Mouse (Mus musculus) spleen, adult 2 months (tissue): ENCODE data around the gene Tor3a.
"Not testable (repeated sequence)": the region's sequence is repeated elsewhere in the genome, so short reads cannot be mapped to it uniquely, and the experiment has no call there.

Experiments used
- CTCF ChIP-seq: fragments of 200-500 bp; IDR thresholded peaks from 2 replicates; pipeline ENCODE4 v1.5.1; 2011; ENCODE audit warnings: mild to moderate bottlenecking, inconsistent platforms; ENCODE audit not compliant: insufficient read depth, insufficient read length, insufficient replicate concordance; ENCODE audit errors: extremely low read depth
- POLR2A ChIP-seq: fragments of 200-500 bp; IDR thresholded peaks from 2 replicates; pipeline ENCODE4 v1.6.1; 2011; ENCODE audit warnings: low read depth, low read length, inconsistent platforms

DNA sequence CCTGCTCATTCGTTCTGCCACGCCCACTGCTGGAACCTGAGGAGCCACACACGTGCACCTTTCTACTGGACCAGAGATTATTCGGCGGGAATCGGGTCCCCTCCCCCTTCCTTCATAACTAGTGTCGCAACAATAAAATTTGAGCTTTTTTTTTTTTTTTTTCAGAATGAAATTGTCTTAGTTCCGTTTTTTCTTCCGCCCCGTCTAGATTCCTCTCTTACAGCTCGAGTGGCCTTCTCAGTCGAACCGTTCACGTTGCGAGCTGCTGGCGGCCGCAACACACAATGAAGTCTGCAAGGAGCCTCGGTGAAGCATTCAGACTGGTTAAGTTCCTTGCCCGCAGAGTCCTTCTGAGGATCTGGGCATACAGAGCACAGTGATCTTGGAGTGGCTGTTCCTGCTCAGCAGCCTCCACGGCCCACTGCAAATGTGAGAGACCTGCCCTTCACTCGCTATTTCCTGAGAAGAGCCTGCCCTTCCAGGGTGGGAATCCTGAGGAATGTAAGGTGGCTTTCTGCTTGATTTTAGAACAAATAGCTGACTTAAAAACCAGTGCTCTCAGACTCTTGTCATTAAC lies 13.4 kb downstream of the Tor3a start:
- TF ChIP-seq POLR2A, CTCF: not testable (repeated sequence)
